Mouse (Mus musculus) small intestine, adult 2 months (tissue): ENCODE measurements around the gene Robo1.

Experiments
- CTCF ChIP-seq: fragments of 200-500 bp; IDR thresholded peaks from 2 replicates; pipeline ENCODE4 v1.5.1; 2012; ENCODE audit warnings: low read depth, mild to moderate bottlenecking, control low read depth, inconsistent platforms, low read length, moderate library complexity, mixed read lengths; ENCODE audit not compliant: insufficient replicate concordance, insufficient read length; ENCODE audit errors: extremely low read depth
- POLR2A ChIP-seq: fragments of 200-500 bp; IDR thresholded peaks from 2 replicates; pipeline ENCODE4 v1.6.1; 2012; ENCODE audit warnings: low read depth, mild to moderate bottlenecking, control low read depth, inconsistent platforms, low read length, moderate library complexity

GRCm38 (mm10) chr16:72841066-72841465 lies 533.0 kb downstream of the Robo1 start:
- TF ChIP-seq CTCF: no peak
- no peak for TF ChIP-seq POLR2A
